Mouse (Mus musculus) c-Kit-negative CD71-positive TER-119-positive erythroid progenitor cells, embryonic 14.5 days (primary cell): ENCODE results near the gene Olfr1008.
"Not testable (repeated sequence)": the region's sequence is repeated elsewhere in the genome, so short reads cannot be mapped to it uniquely, and the experiment has no call there.

Source experiments
- DNase-seq: peaks from one replicate; pipeline ENCODE4 v3.0.0-alpha.2; 2013; ENCODE audit warnings: low read depth, low spot score

Gene Olfr1008

DNA sequence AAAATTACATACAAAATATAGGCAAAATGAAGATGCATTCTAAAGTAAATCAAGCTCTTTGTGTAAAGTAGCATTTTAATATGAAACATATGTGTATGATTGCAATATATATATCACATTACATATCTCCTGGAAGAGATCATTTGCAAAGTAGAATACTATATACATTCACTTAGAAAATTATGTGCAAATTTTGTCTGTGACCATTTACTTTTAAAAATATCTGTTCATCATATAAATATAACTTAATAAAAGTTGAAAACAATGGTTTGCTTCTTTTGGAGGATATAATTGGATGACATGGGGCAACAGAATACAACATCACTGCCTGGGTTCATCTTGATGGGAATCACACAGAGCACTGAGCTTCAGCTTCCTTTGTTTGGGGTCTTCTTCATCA, at the start of gene Olfr1008:
Gene Olfr1008, plus strand, starts transcription at position 301 of the 400 bp plus-strand sequence.
- DNase-seq, result no peak

DNA sequence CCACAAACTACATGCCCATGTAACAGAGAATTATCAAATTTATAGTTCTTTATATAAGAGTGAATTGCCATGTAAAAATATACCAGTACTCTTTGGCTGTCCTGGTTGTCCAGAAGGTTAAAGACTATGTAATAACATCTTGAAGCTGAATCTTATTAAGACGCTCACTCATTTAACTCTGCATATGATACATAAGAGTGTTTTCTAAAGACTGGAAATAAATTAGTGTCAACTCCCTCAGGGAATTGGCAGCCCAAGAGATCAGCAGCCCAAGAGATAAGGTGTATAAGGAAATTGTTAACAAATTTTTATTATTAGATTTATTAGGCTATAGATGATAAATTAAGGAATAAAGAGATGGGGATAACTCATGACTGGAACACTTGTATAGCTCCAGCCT, 38.6 kb upstream of the Olfr1008 start, which contains the start of gene Olfr1002:
Gene Olfr1002, minus strand, starts transcription at position 101 of the 400 bp plus-strand sequence.
- DNase-seq, result no peak

DNA sequence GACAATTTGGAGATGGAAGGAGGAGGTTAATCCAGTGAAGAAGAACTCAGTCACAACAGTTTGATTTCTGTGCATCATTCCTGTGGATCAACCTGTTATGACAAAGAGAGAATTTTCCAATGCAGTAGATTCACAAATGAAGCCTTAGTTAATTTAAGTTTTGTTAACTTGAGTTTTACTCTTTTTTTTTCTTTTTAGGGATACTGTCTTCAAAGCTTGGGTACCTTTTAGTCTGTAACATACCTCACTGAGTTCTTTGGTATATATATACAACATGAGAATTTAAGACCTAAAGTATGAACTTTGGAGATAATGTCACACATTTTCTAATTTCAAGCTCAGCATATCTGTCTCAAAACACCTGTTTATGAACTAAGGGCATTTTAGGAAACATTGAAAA, 24.9 kb upstream of the Olfr1008 start, which contains the start of gene Olfr154:
Gene Olfr154, minus strand, starts transcription at position 101 of the 400 bp plus-strand sequence.
- not testable (repeated sequence) for DNase-seq

DNA sequence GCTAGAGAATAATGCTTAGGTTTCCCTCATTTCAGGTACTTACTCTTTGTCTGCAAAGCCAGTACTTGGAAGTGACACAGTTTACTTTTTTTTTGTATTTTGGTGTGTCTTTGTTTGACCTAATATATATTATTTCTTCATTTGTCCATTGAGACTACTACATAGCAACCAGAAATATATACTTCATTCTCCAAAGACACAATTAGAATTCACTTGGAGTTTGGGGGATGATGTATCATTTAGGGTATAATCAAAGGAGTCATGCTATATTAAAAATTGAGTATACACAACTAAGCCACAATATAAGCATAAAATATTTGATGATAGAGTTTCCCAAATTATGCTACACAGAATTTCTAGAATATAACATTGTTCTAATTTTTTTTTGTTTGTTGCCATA, 10.6 kb upstream of the Olfr1008 start, which contains the start of gene Olfr1006:
Gene Olfr1006, minus strand, starts transcription at position 101 of the 400 bp plus-strand sequence.
- DNase-seq, result no peak

DNA sequence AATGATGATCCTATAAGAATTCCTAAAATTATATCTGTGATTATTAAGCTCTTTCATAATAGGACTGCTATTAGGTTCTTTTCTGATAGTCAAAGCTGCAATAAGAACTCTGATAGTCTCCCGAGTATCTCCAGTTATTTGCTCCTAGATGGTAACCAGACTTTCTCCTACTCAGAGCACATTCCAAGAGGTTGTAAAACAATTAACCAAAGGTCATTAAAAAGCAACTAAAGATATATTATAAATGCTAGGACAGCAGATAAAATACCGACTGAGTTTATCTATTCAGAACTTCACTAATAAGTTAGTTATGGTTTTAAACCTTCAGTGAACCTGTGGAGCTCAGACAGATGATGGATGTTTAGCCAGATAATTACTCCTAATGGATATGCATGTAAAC, 21.4 kb downstream of the Olfr1008 start:
- DNase-seq, result not testable (repeated sequence)

DNA sequence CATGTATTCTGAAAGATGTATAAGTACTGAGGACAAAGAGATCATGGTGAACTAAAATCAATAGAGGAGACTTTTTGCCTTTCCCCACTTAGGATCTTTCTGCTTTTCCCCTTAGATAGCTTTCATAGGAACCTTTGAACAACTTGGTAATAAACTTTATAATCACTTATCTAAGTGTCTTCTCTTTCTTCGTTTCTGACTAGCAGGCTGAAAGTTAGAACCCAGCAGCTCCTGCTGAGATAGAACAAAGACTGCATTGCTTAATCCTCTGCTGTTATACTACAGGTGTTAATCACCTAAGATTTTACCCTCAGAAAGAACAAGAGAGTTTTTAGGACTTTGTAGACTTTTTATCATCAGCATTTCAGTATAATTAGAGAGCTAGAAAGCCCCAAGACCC, 21.9 kb downstream of the Olfr1008 start:
- DNase-seq, result no peak

DNA sequence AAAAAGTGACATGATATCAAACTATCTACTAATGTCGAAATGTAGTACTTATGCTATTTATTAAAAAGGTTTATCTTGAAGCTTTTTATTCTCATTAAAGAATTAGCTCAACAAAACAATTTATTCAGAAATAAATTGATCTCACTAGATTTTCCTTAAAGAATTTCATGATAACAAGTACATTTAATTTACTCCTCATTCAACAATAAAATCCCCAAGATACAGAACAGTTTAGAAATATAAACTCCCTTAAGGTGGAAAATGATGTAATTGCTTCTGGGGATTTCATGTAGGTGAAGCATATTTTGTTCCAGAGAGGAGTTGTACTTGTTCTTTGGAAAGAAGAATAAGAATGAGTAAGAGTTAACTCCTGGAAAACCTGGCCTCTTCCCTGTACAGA, 25.9 kb downstream of the Olfr1008 start, which contains the start of gene Olfr1009:
Gene Olfr1009, plus strand, starts transcription at position 301 of the 400 bp plus-strand sequence.
- DNase-seq, result no peak

DNA sequence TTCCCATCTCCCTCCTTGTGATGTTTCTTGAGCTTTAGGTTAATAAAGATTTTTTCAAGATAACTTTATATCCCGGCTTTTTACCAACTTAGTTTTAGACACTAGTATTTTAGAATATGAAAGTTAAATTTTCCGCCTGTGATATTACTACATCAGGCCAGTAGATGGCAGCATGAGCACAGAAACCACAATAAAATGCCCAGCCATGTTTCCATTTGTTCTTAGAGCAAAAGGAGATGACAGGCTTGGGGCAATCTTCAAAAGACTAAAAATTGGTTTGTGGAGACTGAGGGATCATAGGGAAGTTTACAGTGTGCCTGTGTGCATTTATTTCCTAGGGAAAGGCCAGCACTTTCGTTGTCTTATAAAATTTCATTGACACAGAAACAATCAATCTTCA, 36.6 kb downstream of the Olfr1008 start:
- DNase-seq, result no peak
